Mouse (Mus musculus): ENCODE measurements at regions not wholly inside any gene's neighbourhood (a gene's known extent, or its start where the extent isn't known, plus 50 kb on each side); places are given as distances from the start of the nearest gene placed in this dataset.

DNA sequence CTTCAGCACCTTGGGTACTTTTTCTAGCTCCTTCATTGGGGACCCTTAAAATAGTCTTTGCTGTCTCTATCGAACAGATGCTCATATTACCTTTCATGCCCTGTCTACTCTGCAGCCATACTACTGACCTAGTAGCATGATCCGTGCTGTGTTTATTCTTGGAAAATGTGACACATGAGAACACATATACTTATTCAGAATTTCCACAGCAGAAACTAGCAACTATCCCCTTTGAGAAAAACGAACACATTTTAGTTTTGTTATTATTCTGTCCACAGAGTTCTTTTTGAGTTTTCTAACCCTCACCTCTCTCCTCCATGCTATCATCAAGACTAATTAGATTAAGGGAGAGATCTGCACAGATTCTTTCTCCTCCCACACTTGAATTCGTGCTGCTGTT, 341.6 kb upstream of the Actbl2 start:
- H3K27me3 ChIP-seq (replicated peaks; ENCODE audit: control insufficient read depth, insufficient read depth, low read length), result no peaks in the 10 kb centered on the region
- 74% methylated on average over 4 of the region's 4 CpGs for WGBS
- no peak overlapping the region for H3K4me2 ChIP-seq (ENCODE audit: low read length)
- H3K9me3 ChIP-seq (ENCODE audit: control insufficient read depth, low read length), result no peaks in the 10 kb centered on the region
- DNase-seq (ENCODE audit: low spot score) (no peak), ATAC-seq (replicated peaks; ENCODE audit: low FRiP score, low TSS enrichment, low read depth) (no peak)
- H3K4me1 ChIP-seq (replicated peaks; ENCODE audit: control insufficient read depth, insufficient read depth, low read length), result no peaks in the 10 kb centered on the region
- no peak overlapping the region for H3K9ac ChIP-seq (ENCODE audit: low read length)
- H3K4me3 ChIP-seq (ENCODE audit: low read depth, low read length), result no peak overlapping the region
- no peak overlapping the region for H3K27ac ChIP-seq (ENCODE audit: low read depth)
- no peaks in the 10 kb centered on the region for H3K36me3 ChIP-seq (ENCODE audit: control insufficient read depth, insufficient read depth, low read length)

DNA sequence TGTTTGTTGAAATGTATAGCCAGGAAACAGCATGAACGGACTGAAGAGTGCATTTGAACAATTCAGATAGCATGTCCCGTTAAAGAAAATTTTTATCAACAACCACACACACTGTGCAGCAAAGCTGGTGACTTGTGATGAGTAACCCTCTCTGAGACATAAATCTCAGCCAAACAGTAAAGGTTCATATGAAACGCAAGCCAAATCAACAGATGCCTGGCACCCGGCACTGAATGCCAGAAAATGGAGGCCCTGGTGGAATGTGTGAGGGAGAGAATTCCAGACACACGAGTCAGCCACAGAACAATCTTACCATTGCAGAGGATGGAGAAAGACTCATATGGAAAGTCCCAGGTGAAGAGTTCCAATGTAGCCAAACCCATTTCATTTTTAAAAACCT, 341.1 kb upstream of the Actbl2 start:
- WGBS, result 66% methylated on average over 5 of the region's 5 CpGs
- Histone ChIP-seq H3K4me1 (replicated peaks; ENCODE audit: control insufficient read depth, insufficient read depth, low read length) (no peaks in the 10 kb centered on the region), H3K27ac (ENCODE audit: low read depth) (no peak overlapping the region), H3K4me3 (ENCODE audit: low read depth, low read length) (no peak overlapping the region), H3K9me3 (ENCODE audit: control insufficient read depth, low read length) (no peaks in the 10 kb centered on the region), H3K4me2 (ENCODE audit: low read length) (no peak overlapping the region), H3K36me3 (ENCODE audit: control insufficient read depth, insufficient read depth, low read length) (no peaks in the 10 kb centered on the region), H3K9ac (ENCODE audit: low read length) (no peak overlapping the region), H3K27me3 (replicated peaks; ENCODE audit: control insufficient read depth, insufficient read depth, low read length) (no peaks in the 10 kb centered on the region)
- DNase-seq (ENCODE audit: low spot score) (no peak), ATAC-seq (replicated peaks; ENCODE audit: low FRiP score, low TSS enrichment, low read depth) (no peak)

DNA sequence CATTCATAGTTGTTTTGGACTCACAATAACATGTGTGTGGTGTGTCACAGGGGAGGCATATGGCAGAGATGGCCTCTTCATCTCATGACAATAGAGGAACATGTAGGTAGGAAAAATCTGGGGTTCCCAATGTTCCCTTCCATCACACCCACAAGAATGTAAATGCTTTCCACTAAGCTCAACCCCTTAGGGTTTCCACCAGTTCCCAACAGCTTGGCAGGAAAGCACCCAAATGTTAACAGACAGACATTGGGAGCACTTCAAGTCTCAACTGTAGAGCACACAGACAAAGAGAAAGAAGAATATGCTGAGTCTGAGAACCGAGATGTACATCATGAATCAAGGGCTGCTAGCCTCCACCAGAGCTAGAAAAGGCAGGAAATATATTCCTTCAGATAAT, 339.7 kb upstream of the Actbl2 start:
- 81% methylated on average over 1 of the region's 1 CpGs for WGBS
- H3K9ac ChIP-seq (ENCODE audit: low read length), result no peak overlapping the region
- H3K9me3 ChIP-seq (ENCODE audit: control insufficient read depth, low read length), result no peaks in the 10 kb centered on the region
- no peaks in the 10 kb centered on the region for H3K36me3 ChIP-seq (ENCODE audit: control insufficient read depth, insufficient read depth, low read length)
- ATAC-seq (replicated peaks; ENCODE audit: low FRiP score, low TSS enrichment, low read depth), result no peak
- H3K4me3 ChIP-seq (ENCODE audit: low read depth, low read length), result no peak overlapping the region
- H3K27ac ChIP-seq (ENCODE audit: low read depth), result no peak overlapping the region
- no peaks in the 10 kb centered on the region for H3K27me3 ChIP-seq (replicated peaks; ENCODE audit: control insufficient read depth, insufficient read depth, low read length)
- no peak overlapping the region for H3K4me2 ChIP-seq (ENCODE audit: low read length)
- H3K4me1 ChIP-seq (replicated peaks; ENCODE audit: control insufficient read depth, insufficient read depth, low read length), result no peaks in the 10 kb centered on the region
- no peak for DNase-seq (ENCODE audit: low spot score)

DNA sequence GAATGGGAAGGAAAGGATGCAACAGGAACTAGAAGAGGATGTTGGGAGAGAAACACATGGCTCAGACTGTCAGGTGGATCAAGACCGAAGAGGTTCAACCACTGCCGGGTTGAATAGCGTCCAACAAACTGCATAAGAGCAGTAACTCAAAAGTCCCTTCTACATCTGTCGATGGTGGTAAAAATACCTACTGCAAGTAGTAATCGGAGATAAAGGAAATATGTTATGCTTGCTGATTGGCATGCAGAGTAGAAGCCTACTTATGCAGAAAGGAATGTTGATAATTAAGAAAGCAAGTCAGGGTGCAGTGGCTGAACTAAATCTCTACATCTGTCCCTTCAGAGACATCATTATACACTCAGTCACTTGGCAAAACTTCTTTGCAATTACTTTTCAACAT, 330.9 kb upstream of the Actbl2 start:
- WGBS, result 91% methylated on average over 5 of the region's 5 CpGs
- no peak for ATAC-seq (replicated peaks; ENCODE audit: low FRiP score, low TSS enrichment, low read depth)
- Histone ChIP-seq H3K27me3 (replicated peaks; ENCODE audit: control insufficient read depth, insufficient read depth, low read length) (no peaks in the 10 kb centered on the region), H3K9ac (ENCODE audit: low read length) (no peak overlapping the region), H3K9me3 (ENCODE audit: control insufficient read depth, low read length) (no peaks in the 10 kb centered on the region), H3K4me1 (replicated peaks; ENCODE audit: control insufficient read depth, insufficient read depth, low read length) (no peaks in the 10 kb centered on the region), H3K4me2 (ENCODE audit: low read length) (no peak overlapping the region), H3K27ac (ENCODE audit: low read depth) (no peak overlapping the region), H3K36me3 (ENCODE audit: control insufficient read depth, insufficient read depth, low read length) (no peaks in the 10 kb centered on the region), H3K4me3 (ENCODE audit: low read depth, low read length) (no peak overlapping the region)
- DNase-seq (ENCODE audit: low spot score), result no peak

DNA sequence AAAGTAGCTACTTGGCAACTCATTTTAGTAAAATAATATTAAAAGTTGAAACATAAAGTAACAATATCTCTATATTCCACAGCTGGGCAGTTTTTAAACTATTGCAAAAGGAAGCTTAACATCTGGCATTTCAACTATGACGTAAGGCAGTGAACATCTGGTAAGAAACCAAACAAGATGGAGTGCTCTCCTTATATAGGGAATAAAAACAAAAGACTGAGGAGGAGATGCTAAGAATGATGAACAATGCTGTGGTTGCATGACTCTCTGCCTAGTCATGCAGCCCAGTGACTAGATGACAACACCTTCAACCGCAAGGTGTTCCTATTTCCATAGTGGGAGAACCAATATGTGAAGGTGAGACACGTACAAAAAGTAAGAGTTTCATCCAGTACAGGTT, 329.9 kb upstream of the Actbl2 start:
- no peak for DNase-seq (ENCODE audit: low spot score)
- ATAC-seq (replicated peaks; ENCODE audit: low FRiP score, low TSS enrichment, low read depth), result no peak
- 75% methylated on average over 3 of the region's 3 CpGs for WGBS

GRCm38 (mm10) chr13:110928143-110928542, 326.7 kb upstream of the Actbl2 start:
- Histone ChIP-seq H3K9me3 (ENCODE audit: control insufficient read depth, low read length) (no peaks in the 10 kb centered on the region), H3K4me2 (ENCODE audit: low read length) (no peak overlapping the region), H3K36me3 (ENCODE audit: control insufficient read depth, insufficient read depth, low read length) (no peaks in the 10 kb centered on the region), H3K4me1 (replicated peaks; ENCODE audit: control insufficient read depth, insufficient read depth, low read length) (no peaks in the 10 kb centered on the region), H3K27ac (ENCODE audit: low read depth) (no peak overlapping the region), H3K4me3 (ENCODE audit: low read depth, low read length) (no peak overlapping the region), H3K9ac (ENCODE audit: low read length) (no peak overlapping the region), H3K27me3 (replicated peaks; ENCODE audit: control insufficient read depth, insufficient read depth, low read length) (no peaks in the 10 kb centered on the region)
- DNase-seq (ENCODE audit: low spot score), result no peak
- WGBS, result 76% methylated on average over 3 of the region's 3 CpGs
- ATAC-seq (replicated peaks; ENCODE audit: low FRiP score, low TSS enrichment, low read depth), result no peak

More for the DNA sequence above, 329.9 kb upstream of the Actbl2 start:
- no peak overlapping the region for H3K4me3 ChIP-seq (ENCODE audit: low read depth, low read length)
- no peak overlapping the region for H3K4me2 ChIP-seq (ENCODE audit: low read length)
- no peaks in the 10 kb centered on the region for H3K27me3 ChIP-seq (replicated peaks; ENCODE audit: control insufficient read depth, insufficient read depth, low read length)
- no peaks in the 10 kb centered on the region for H3K36me3 ChIP-seq (ENCODE audit: control insufficient read depth, insufficient read depth, low read length)
- H3K27ac ChIP-seq (ENCODE audit: low read depth), result no peak overlapping the region
- H3K9me3 ChIP-seq (ENCODE audit: control insufficient read depth, low read length), result no peaks in the 10 kb centered on the region
- no peaks in the 10 kb centered on the region for H3K4me1 ChIP-seq (replicated peaks; ENCODE audit: control insufficient read depth, insufficient read depth, low read length)
- H3K9ac ChIP-seq (ENCODE audit: low read length), result no peak overlapping the region

GRCm38 (mm10) chr13:110928894-110929293, 325.9 kb upstream of the Actbl2 start:
- H3K27me3 ChIP-seq (replicated peaks; ENCODE audit: control insufficient read depth, insufficient read depth, low read length), result no peaks in the 10 kb centered on the region
- no peak overlapping the region for H3K4me3 ChIP-seq (ENCODE audit: low read depth, low read length)
- H3K36me3 ChIP-seq (ENCODE audit: control insufficient read depth, insufficient read depth, low read length), result no peaks in the 10 kb centered on the region
- H3K27ac ChIP-seq (ENCODE audit: low read depth), result no peak overlapping the region
- no peaks in the 10 kb centered on the region for H3K9me3 ChIP-seq (ENCODE audit: control insufficient read depth, low read length)
- H3K9ac ChIP-seq (ENCODE audit: low read length), result no peak overlapping the region
- H3K4me2 ChIP-seq (ENCODE audit: low read length), result no peak overlapping the region
- no peak for DNase-seq (ENCODE audit: low spot score)
- no peaks in the 10 kb centered on the region for H3K4me1 ChIP-seq (replicated peaks; ENCODE audit: control insufficient read depth, insufficient read depth, low read length)
- WGBS, result 64% methylated on average over 3 of the region's 3 CpGs
- ATAC-seq (replicated peaks; ENCODE audit: low FRiP score, low TSS enrichment, low read depth), result no peak

DNA sequence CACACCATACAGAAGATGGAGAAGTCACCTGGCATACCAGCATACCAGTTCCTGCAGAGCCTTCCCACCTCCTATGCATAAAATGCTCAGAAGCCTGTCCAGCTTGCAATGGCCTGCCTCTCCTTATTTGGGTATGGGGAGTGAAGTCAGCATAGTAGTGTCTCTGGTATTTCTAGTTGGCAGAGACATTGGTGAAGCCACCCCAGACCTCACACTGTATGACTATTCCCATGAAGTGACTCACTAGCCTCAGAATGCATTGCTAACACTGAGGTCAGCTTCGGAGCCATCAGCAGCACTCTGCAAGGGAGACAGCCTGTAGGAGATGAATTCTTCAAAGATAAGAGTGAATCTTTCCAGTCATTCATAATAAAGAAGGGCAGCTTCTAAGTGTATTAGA, 325.2 kb upstream of the Actbl2 start:
- Histone ChIP-seq H3K27me3 (replicated peaks; ENCODE audit: control insufficient read depth, insufficient read depth, low read length) (no peaks in the 10 kb centered on the region), H3K4me3 (ENCODE audit: low read depth, low read length) (no peak overlapping the region), H3K9ac (ENCODE audit: low read length) (no peak overlapping the region), H3K36me3 (ENCODE audit: control insufficient read depth, insufficient read depth, low read length) (no peaks in the 10 kb centered on the region), H3K4me1 (replicated peaks; ENCODE audit: control insufficient read depth, insufficient read depth, low read length) (no peaks in the 10 kb centered on the region), H3K9me3 (ENCODE audit: control insufficient read depth, low read length) (no peaks in the 10 kb centered on the region), H3K4me2 (ENCODE audit: low read length) (no peak overlapping the region), H3K27ac (ENCODE audit: low read depth) (no peak overlapping the region)
- DNase-seq (ENCODE audit: low spot score) (no peak), ATAC-seq (replicated peaks; ENCODE audit: low FRiP score, low TSS enrichment, low read depth) (no peak)
- 83% methylated on average over 1 of the region's 1 CpGs for WGBS

DNA sequence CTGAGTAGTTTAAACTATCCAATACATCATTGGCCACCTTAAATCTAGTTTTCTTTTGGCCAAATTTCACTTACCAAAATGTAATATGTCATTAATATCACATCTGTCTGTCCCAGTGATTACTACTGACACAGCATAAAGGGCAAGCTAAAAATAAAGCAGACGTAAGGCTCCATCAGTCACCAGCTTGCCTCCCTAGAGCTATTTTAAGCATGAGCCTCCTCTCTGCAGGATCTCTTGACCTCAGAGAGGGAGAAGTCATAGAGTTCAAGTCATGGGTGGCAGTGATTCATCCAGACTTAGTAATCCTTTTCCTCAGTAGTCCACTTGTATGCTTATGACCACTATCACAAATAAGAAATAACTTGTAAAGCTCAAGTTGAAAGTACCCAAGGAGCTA, 313.2 kb upstream of the Actbl2 start:
- no peak for ATAC-seq (replicated peaks; ENCODE audit: low FRiP score, low TSS enrichment, low read depth)

More for the DNA sequence above, 313.2 kb upstream of the Actbl2 start:
- Histone ChIP-seq H3K4me3 (ENCODE audit: low read depth, low read length) (no peak overlapping the region), H3K9ac (ENCODE audit: low read length) (no peak overlapping the region), H3K4me1 (replicated peaks; ENCODE audit: control insufficient read depth, insufficient read depth, low read length) (peaks cover 3% of the 10 kb centered on the region; the same call in 1 of the 2 replicates), H3K4me2 (ENCODE audit: low read length) (no peak overlapping the region), H3K27me3 (replicated peaks; ENCODE audit: control insufficient read depth, insufficient read depth, low read length) (no peaks in the 10 kb centered on the region), H3K36me3 (ENCODE audit: control insufficient read depth, insufficient read depth, low read length) (no peaks in the 10 kb centered on the region), H3K27ac (ENCODE audit: low read depth) (no peak overlapping the region), H3K9me3 (ENCODE audit: control insufficient read depth, low read length) (no peaks in the 10 kb centered on the region)
- DNase-seq (ENCODE audit: low spot score), result no peak
- 86% methylated on average over 1 of the region's 1 CpGs for WGBS
